Mouse (Mus musculus): ENCODE results near the gene Dmrtb1. TPM values are rescaled to one million over a fixed set of nuclear protein-coding genes. Genes with fewer than 3 reads are reported as not detected.

Gene Dmrtb1
- total RNA-seq, 2 experiments from 2014 or later: not detected

GRCm38 (mm10) chr4:107628226-107628625 lies 55.8 kb downstream of the Dmrtb1 start:
- DNase-seq (ENCODE audit: low spot score): no peak
- intact Hi-C loops (cut with DNase I): no loop called here

Small RNA genes lying within 50 kb of the gene (microRNA-seq; reads per million reads assigned to microRNA genes)
- not detected for gene Gm25123

Other genes with a start within 250 kb of the Dmrtb1 start
- under 1 TPM; 0.28 to 0.42 TPM for gene Glis1, start 249.6 kb downstream of the Dmrtb1 start, total RNA-seq (2021)
- gene Lrp8, start 118.0 kb upstream of the Dmrtb1 start, total RNA-seq (2021): 1 to 10 TPM in 1 of 2 experiments, under 1 TPM in 1; 0.75 to 1.6 TPM
- gene Magoh, start 195.5 kb upstream of the Dmrtb1 start, total RNA-seq (2021): 10 to 100 TPM; 42.2 to 47.8 TPM
- 10 to 100 TPM; 52.3 to 57.1 TPM for gene 0610037L13Rik, start 205.6 kb upstream of the Dmrtb1 start, total RNA-seq (2021)
- 100 to 1,000 TPM; 269 to 275 TPM for gene Cpt2, start 239.4 kb upstream of the Dmrtb1 start, total RNA-seq (2021)

All from heart, postnatal 25 days (tissue).